Mouse (Mus musculus): ENCODE measurements at regions not wholly inside any gene's neighbourhood (a gene's known extent, or its start where the extent isn't known, plus 50 kb on each side); places are given as distances from the start of the nearest gene placed in this dataset.

GRCm38 (mm10) chr13:51959591-51959990, 113.1 kb downstream of the Gadd45g start:
- Histone ChIP-seq H3K9me3 (replicated peaks) (no peaks in the 10 kb centered on the region), H3K27ac (replicated peaks) (no peak overlapping the region), H3K4me1 (peaks cover 18% of the 10 kb centered on the region), H3K9ac (no peak overlapping the region), H3K36me3 (no peaks in the 10 kb centered on the region), H3K27me3 (no peaks in the 10 kb centered on the region), H3K4me3 (replicated peaks) (no peak overlapping the region), H3K4me2 (replicated peaks) (no peak overlapping the region)
- 82% methylated on average over 8 of the region's 8 CpGs for WGBS
- no peak for ATAC-seq (ENCODE audit: insufficient number of reproducible peaks, low FRiP score, low TSS enrichment, low read depth)

GRCm38 (mm10) chr13:51960262-51960661, 113.8 kb downstream of the Gadd45g start:
- no peak overlapping the region for H3K4me2 ChIP-seq (replicated peaks)
- no peaks in the 10 kb centered on the region for H3K27me3 ChIP-seq
- no peaks in the 10 kb centered on the region for H3K9me3 ChIP-seq (replicated peaks)
- peaks cover 23% of the 10 kb centered on the region for H3K4me1 ChIP-seq
- H3K36me3 ChIP-seq = no peaks in the 10 kb centered on the region
- no peak overlapping the region for H3K9ac ChIP-seq
- H3K27ac ChIP-seq (replicated peaks) = no peak overlapping the region
- H3K4me3 ChIP-seq (replicated peaks) = no peak overlapping the region
- ATAC-seq (ENCODE audit: insufficient number of reproducible peaks, low FRiP score, low TSS enrichment, low read depth) = no peak
- WGBS = 43% methylated on average over 4 of the region's 4 CpGs

- no peak overlapping the region for H3K27ac ChIP-seq (replicated peaks)
- 69% methylated on average over 8 of the region's 8 CpGs for WGBS
Measured at GRCm38 (mm10) chr13:51962191-51962611, 115.7 kb downstream of the Gadd45g start.

GRCm38 (mm10) chr13:51962676-51963075, 116.2 kb downstream of the Gadd45g start:
- no peak overlapping the region for H3K27ac ChIP-seq (replicated peaks)
- no peak overlapping the region for H3K4me3 ChIP-seq (replicated peaks)
- no peaks in the 10 kb centered on the region for H3K27me3 ChIP-seq
- H3K9me3 ChIP-seq (replicated peaks) = no peaks in the 10 kb centered on the region
- ATAC-seq (ENCODE audit: insufficient number of reproducible peaks, low FRiP score, low TSS enrichment, low read depth) = no peak
- no peaks in the 10 kb centered on the region for H3K36me3 ChIP-seq
- H3K4me2 ChIP-seq (replicated peaks) = no peak overlapping the region
- H3K4me1 ChIP-seq = peaks cover 23% of the 10 kb centered on the region
- WGBS = 68% methylated on average over 5 of the region's 5 CpGs
- H3K9ac ChIP-seq = no peak overlapping the region

More at GRCm38 (mm10) chr13:51962191-51962611, 115.7 kb downstream of the Gadd45g start:
- Histone ChIP-seq H3K9me3 (replicated peaks) (no peaks in the 10 kb centered on the region), H3K4me3 (replicated peaks) (no peak overlapping the region), H3K4me1 (peaks cover 23% of the 10 kb centered on the region), H3K36me3 (no peaks in the 10 kb centered on the region), H3K9ac (no peak overlapping the region), H3K27me3 (no peaks in the 10 kb centered on the region), H3K4me2 (replicated peaks) (no peak overlapping the region)
- no peak for ATAC-seq (ENCODE audit: insufficient number of reproducible peaks, low FRiP score, low TSS enrichment, low read depth)

DNA sequence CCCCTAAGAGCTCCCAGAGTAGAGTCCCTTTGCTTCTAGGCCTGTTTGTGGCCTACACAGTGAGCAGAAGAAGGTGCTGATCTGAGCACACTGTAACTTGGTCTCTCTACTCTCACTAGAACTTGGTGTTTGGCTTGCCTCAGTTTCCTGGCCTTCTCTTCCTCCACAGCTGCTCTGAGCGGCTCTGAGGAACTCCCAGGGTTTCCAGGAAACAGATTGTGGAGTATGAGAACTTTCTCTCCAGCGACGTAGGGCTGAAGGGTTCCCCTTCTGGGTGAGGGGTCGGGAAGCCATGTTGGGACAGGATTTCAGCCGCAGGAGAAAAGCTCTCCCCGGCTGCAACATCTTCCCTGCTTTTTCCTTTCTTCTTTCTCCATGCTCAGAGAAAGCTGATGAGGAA, 117.5 kb downstream of the Gadd45g start:
- ATAC-seq (ENCODE audit: insufficient number of reproducible peaks, low FRiP score, low TSS enrichment, low read depth) = no peak
- Histone ChIP-seq H3K36me3 (no peaks in the 10 kb centered on the region), H3K4me3 (replicated peaks) (no peak overlapping the region), H3K27ac (replicated peaks) (peak overlapping the region; percentile 19; the same call in 1 of the 2 replicates), H3K9ac (no peak overlapping the region), H3K4me2 (replicated peaks) (no peak overlapping the region), H3K27me3 (no peaks in the 10 kb centered on the region), H3K4me1 (peaks cover 35% of the 10 kb centered on the region), H3K9me3 (replicated peaks) (no peaks in the 10 kb centered on the region)
- 54% methylated on average over 6 of the region's 6 CpGs for WGBS

GRCm38 (mm10) chr13:51964416-51964815, 117.9 kb downstream of the Gadd45g start:
- Histone ChIP-seq H3K27ac (replicated peaks) (peak overlapping the region; percentile 73), H3K4me1 (peaks cover 39% of the 10 kb centered on the region), H3K36me3 (no peaks in the 10 kb centered on the region), H3K4me3 (replicated peaks) (no peak overlapping the region), H3K4me2 (replicated peaks) (no peak overlapping the region), H3K9ac (no peak overlapping the region), H3K27me3 (no peaks in the 10 kb centered on the region), H3K9me3 (replicated peaks) (no peaks in the 10 kb centered on the region)
- WGBS = 25% methylated on average over 6 of the region's 6 CpGs
- no peak; the same call in 1 of the 2 replicates for ATAC-seq (ENCODE audit: insufficient number of reproducible peaks, low FRiP score, low TSS enrichment, low read depth)

GRCm38 (mm10) chr13:51964921-51965320, 118.4 kb downstream of the Gadd45g start:
- no peak overlapping the region for H3K4me3 ChIP-seq (replicated peaks)
- WGBS = 62% methylated on average over 2 of the region's 2 CpGs
- H3K27me3 ChIP-seq = no peaks in the 10 kb centered on the region
- peaks cover 45% of the 10 kb centered on the region for H3K4me1 ChIP-seq
- H3K4me2 ChIP-seq (replicated peaks) = no peak overlapping the region
- no peaks in the 10 kb centered on the region for H3K9me3 ChIP-seq (replicated peaks)
- no peak overlapping the region for H3K9ac ChIP-seq
- H3K36me3 ChIP-seq = no peaks in the 10 kb centered on the region
- H3K27ac ChIP-seq (replicated peaks) = peak overlapping the region; percentile 73
- ATAC-seq (ENCODE audit: insufficient number of reproducible peaks, low FRiP score, low TSS enrichment, low read depth) = no peak

- no peak for ATAC-seq (ENCODE audit: insufficient number of reproducible peaks, low FRiP score, low TSS enrichment, low read depth)
- Histone ChIP-seq H3K4me3 (replicated peaks) (no peak overlapping the region), H3K4me2 (replicated peaks) (no peak overlapping the region), H3K27ac (replicated peaks) (no peak overlapping the region), H3K27me3 (no peaks in the 10 kb centered on the region), H3K9ac (no peak overlapping the region), H3K4me1 (peaks cover 54% of the 10 kb centered on the region), H3K9me3 (replicated peaks) (no peaks in the 10 kb centered on the region), H3K36me3 (no peaks in the 10 kb centered on the region)
- WGBS = 83% methylated on average over 6 of the region's 6 CpGs
Measured at GRCm38 (mm10) chr13:51968103-51968502, 121.6 kb downstream of the Gadd45g start.

GRCm38 (mm10) chr13:51968796-51969195, 122.3 kb downstream of the Gadd45g start:
- Histone ChIP-seq H3K4me3 (replicated peaks) (no peak overlapping the region), H3K36me3 (no peaks in the 10 kb centered on the region), H3K9me3 (replicated peaks) (no peaks in the 10 kb centered on the region), H3K4me1 (peaks cover 58% of the 10 kb centered on the region), H3K27ac (replicated peaks) (peak overlapping the region; percentile 34; the same call in 1 of the 2 replicates), H3K9ac (no peak overlapping the region), H3K27me3 (no peaks in the 10 kb centered on the region), H3K4me2 (replicated peaks) (no peak overlapping the region)
- 58% methylated on average over 9 of the region's 9 CpGs for WGBS
- ATAC-seq (ENCODE audit: insufficient number of reproducible peaks, low FRiP score, low TSS enrichment, low read depth) = no peak

- ATAC-seq (ENCODE audit: insufficient number of reproducible peaks, low FRiP score, low TSS enrichment, low read depth) = no peak
- H3K4me1 ChIP-seq = peaks cover 58% of the 10 kb centered on the region
- H3K27ac ChIP-seq (replicated peaks) = no peak overlapping the region
- H3K4me3 ChIP-seq (replicated peaks) = no peak overlapping the region
- H3K27me3 ChIP-seq = no peaks in the 10 kb centered on the region
- WGBS = 78% methylated on average over 11 of the region's 11 CpGs
- H3K9me3 ChIP-seq (replicated peaks) = no peaks in the 10 kb centered on the region
- no peak overlapping the region for H3K9ac ChIP-seq
- no peak overlapping the region for H3K4me2 ChIP-seq (replicated peaks)
- H3K36me3 ChIP-seq = no peaks in the 10 kb centered on the region
Measured at GRCm38 (mm10) chr13:51970051-51970450, 123.6 kb downstream of the Gadd45g start.

GRCm38 (mm10) chr13:51972656-51973310, 126.3 kb downstream of the Gadd45g start:
- no peak for ATAC-seq (ENCODE audit: insufficient number of reproducible peaks, low FRiP score, low TSS enrichment, low read depth)
- no peaks in the 10 kb centered on the region for H3K27me3 ChIP-seq
- H3K4me1 ChIP-seq = peaks cover 76% of the 10 kb centered on the region
- no peak overlapping the region for H3K4me2 ChIP-seq (replicated peaks)
- no peaks in the 10 kb centered on the region for H3K9me3 ChIP-seq (replicated peaks)
- H3K36me3 ChIP-seq = no peaks in the 10 kb centered on the region
- H3K4me3 ChIP-seq (replicated peaks) = no peak overlapping the region
- WGBS = 56% methylated on average over 12 of the region's 12 CpGs
- peak overlapping the region; percentile 34; the same call in 1 of the 2 replicates for H3K27ac ChIP-seq (replicated peaks)
- no peak overlapping the region for H3K9ac ChIP-seq

GRCm38 (mm10) chr13:51973461-51973860, 127.0 kb downstream of the Gadd45g start:
- Histone ChIP-seq H3K4me2 (replicated peaks) (no peak overlapping the region), H3K4me1 (peaks cover 70% of the 10 kb centered on the region), H3K9ac (no peak overlapping the region), H3K4me3 (replicated peaks) (no peak overlapping the region), H3K9me3 (replicated peaks) (no peaks in the 10 kb centered on the region), H3K27me3 (no peaks in the 10 kb centered on the region), H3K36me3 (no peaks in the 10 kb centered on the region), H3K27ac (replicated peaks) (peak overlapping the region; percentile 34; the same call in 1 of the 2 replicates)
- WGBS = 43% methylated on average over 10 of the region's 10 CpGs
- ATAC-seq (ENCODE audit: insufficient number of reproducible peaks, low FRiP score, low TSS enrichment, low read depth) = no peak

Data from embryonic facial prominence, embryonic 15.5 days (tissue).